Mouse (Mus musculus): ENCODE results near the gene Ccr4. TPM values are rescaled to one million over a fixed set of nuclear protein-coding genes. Genes with fewer than 3 reads are reported as not detected.
"Not testable (repeated sequence)": the region's sequence is repeated elsewhere in the genome, so short reads cannot be mapped to it uniquely, and the experiment has no call there.

The Ccr4 gene
- total RNA-seq, 1 experiment from 2014 or later: not detected

- no peak for DNase-seq
Measured at GRCm38 (mm10) chr9:114522501-114522900, 17.8 kb upstream of the Ccr4 start.

- no peak for DNase-seq
Measured at GRCm38 (mm10) chr9:114522041-114522440, 17.3 kb upstream of the Ccr4 start.

- DNase-seq: not testable (repeated sequence)
Measured at GRCm38 (mm10) chr9:114520529-114520928, 15.8 kb upstream of the Ccr4 start.

GRCm38 (mm10) chr9:114518812-114519477, 14.2 kb upstream of the Ccr4 start:
- DNase-seq: no peak

GRCm38 (mm10) chr9:114517924-114518497, 13.3 kb upstream of the Ccr4 start:
- no peak for DNase-seq

- no peak for DNase-seq
Measured at GRCm38 (mm10) chr9:114515364-114515763, 10.6 kb upstream of the Ccr4 start, which contains the start of gene C130032M10Rik. Gene C130032M10Rik, plus strand, starts transcription at chr9:114515697.

- no peak for DNase-seq
Measured at GRCm38 (mm10) chr9:114512831-114513230, 8.1 kb upstream of the Ccr4 start.

- DNase-seq: no peak
Measured at GRCm38 (mm10) chr9:114509785-114510184, 5.1 kb upstream of the Ccr4 start.

GRCm38 (mm10) chr9:114507421-114507820, 2.7 kb upstream of the Ccr4 start:
- no peak for DNase-seq

GRCm38 (mm10) chr9:114506564-114506963, 1.8 kb upstream of the Ccr4 start:
- DNase-seq: no peak

- DNase-seq: no peak
Measured at GRCm38 (mm10) chr9:114502711-114503427, 1.8 kb downstream of the Ccr4 start.

- no peak for DNase-seq
Measured at GRCm38 (mm10) chr9:114501913-114502312, 2.8 kb downstream of the Ccr4 start.

GRCm38 (mm10) chr9:114501111-114501510, 3.6 kb downstream of the Ccr4 start:
- no peak for DNase-seq

GRCm38 (mm10) chr9:114499783-114500515, 4.8 kb downstream of the Ccr4 start:
- DNase-seq: peak; percentile 66

- peak; percentile 92 for DNase-seq
Measured at GRCm38 (mm10) chr9:114498218-114498617, 6.5 kb downstream of the Ccr4 start.

- no peak for DNase-seq
Measured at GRCm38 (mm10) chr9:114496469-114496868, 8.2 kb downstream of the Ccr4 start.

GRCm38 (mm10) chr9:114487481-114488258, 17.0 kb downstream of the Ccr4 start:
- no peak for DNase-seq

GRCm38 (mm10) chr9:114486808-114487207, 17.9 kb downstream of the Ccr4 start:
- DNase-seq: no peak

GRCm38 (mm10) chr9:114484771-114485170, 19.9 kb downstream of the Ccr4 start:
- no peak for DNase-seq

GRCm38 (mm10) chr9:114480940-114481339, 23.8 kb downstream of the Ccr4 start:
- no peak for DNase-seq

GRCm38 (mm10) chr9:114477019-114477418, 27.7 kb downstream of the Ccr4 start:
- DNase-seq: no peak

GRCm38 (mm10) chr9:114471892-114472291, 32.8 kb downstream of the Ccr4 start:
- no peak for DNase-seq
